Mouse (Mus musculus) kidney, embryonic 15.5 days (tissue): ENCODE measurements around the gene Cd22. TPM values are rescaled to one million over a fixed set of nuclear protein-coding genes. Genes with fewer than 3 reads are reported as not detected.

Experiments used
- polyA plus RNA-seq: library from polyadenylated mRNA; unstranded; fragments of >200 nt; fragmentation: Nextera tagmentation; extraction: Ambion mirVana; gene quantifications from 2 replicates; pipeline ENCODE4 v1.2.1, GENCODE M21; 2015

Cd22 gene
- polyA plus RNA-seq, 1 experiment from 2014 or later: 0.19 TPM

Other genes starting within 250 kb of the Cd22 start
- gene Etv2, start 244.5 kb downstream of the Cd22 start, polyA plus RNA-seq: not detected in 2 replicates
- 118 and 119 TPM in 2 replicates for gene Rbm42, start 230.0 kb downstream of the Cd22 start, polyA plus RNA-seq
- gene Haus5, start 215.3 kb downstream of the Cd22 start, polyA plus RNA-seq: 58.0 and 61.1 TPM in 2 replicates
- not detected in 2 replicates for gene Pmis2, start 208.7 kb downstream of the Cd22 start, polyA plus RNA-seq
- gene 2200002J24Rik, start 181.4 kb downstream of the Cd22 start, polyA plus RNA-seq: 0.58 TPM in 1 of 2 replicates, not detected in the other
- 1.3 and 1.5 TPM in 2 replicates for gene Atp4a, start 168.1 kb downstream of the Cd22 start, polyA plus RNA-seq
- gene Tmem147, start 150.8 kb downstream of the Cd22 start, polyA plus RNA-seq: 180 and 192 TPM in 2 replicates
- 0.35 and 0.68 TPM in 2 replicates for gene Gapdhs, start 136.7 kb downstream of the Cd22 start, polyA plus RNA-seq
- 2.2 and 2.6 TPM in 2 replicates for gene Sbsn, start 128.9 kb downstream of the Cd22 start, polyA plus RNA-seq
- 1.3 and 7.7 TPM in 2 replicates for gene Dmkn, start 116.6 kb downstream of the Cd22 start, polyA plus RNA-seq
- 5.8 and 26.9 TPM in 2 replicates for gene Krtdap, start 92.4 kb downstream of the Cd22 start, polyA plus RNA-seq
- 0.19 and 0.49 TPM in 2 replicates for gene Ffar2, start 56.6 kb downstream of the Cd22 start, polyA plus RNA-seq
- 0.22 and 0.88 TPM in 2 replicates for gene Ffar3, start 24.2 kb downstream of the Cd22 start, polyA plus RNA-seq
- not detected in 2 replicates for gene Ffar1, start 18.8 kb downstream of the Cd22 start, polyA plus RNA-seq
- gene Mag, start 34.5 kb upstream of the Cd22 start, polyA plus RNA-seq: 0.39 and 0.61 TPM in 2 replicates
- gene Hamp2, start 44.3 kb upstream of the Cd22 start, polyA plus RNA-seq: not detected in 2 replicates
- gene Hamp, start 63.7 kb upstream of the Cd22 start, polyA plus RNA-seq: not detected in 2 replicates
- 25.0 and 25.3 TPM in 2 replicates for gene Usf2, start 76.5 kb upstream of the Cd22 start, polyA plus RNA-seq
- gene Lsr, start 93.1 kb upstream of the Cd22 start, polyA plus RNA-seq: 62.7 and 62.8 TPM in 2 replicates
- gene Fam187b, start 93.4 kb upstream of the Cd22 start, polyA plus RNA-seq: 5.8 and 6.8 TPM in 2 replicates
- gene Fxyd5, start 162.1 kb upstream of the Cd22 start, polyA plus RNA-seq: 30.6 and 35.0 TPM in 2 replicates
- 8.2 and 11.2 TPM in 2 replicates for gene Fxyd7, start 171.1 kb upstream of the Cd22 start, polyA plus RNA-seq
- 50.8 and 57.9 TPM in 2 replicates for gene Fxyd1, start 176.9 kb upstream of the Cd22 start, polyA plus RNA-seq
- 0.34 and 0.44 TPM in 2 replicates for gene Lgi4, start 179.0 kb upstream of the Cd22 start, polyA plus RNA-seq
- 14.3 and 14.8 TPM in 2 replicates for gene Fxyd3, start 196.4 kb upstream of the Cd22 start, polyA plus RNA-seq
- 40.6 and 45.0 TPM in 2 replicates for gene Hpn, start 234.9 kb upstream of the Cd22 start, polyA plus RNA-seq
- 1.4 and 2.0 TPM in 2 replicates for gene Scn1b, start 246.7 kb upstream of the Cd22 start, polyA plus RNA-seq